Mouse (Mus musculus): Measurements from ENCODE around the gene Atp23. TPM values are rescaled to one million over a fixed set of nuclear protein-coding genes. Genes with fewer than 3 reads are reported as not detected.
A peak's percentile ranks its signal among the peaks of the same experiment; 100 is the strongest.

The Atp23 gene
- total RNA-seq, 1 experiment: 12.1 TPM

DNA sequence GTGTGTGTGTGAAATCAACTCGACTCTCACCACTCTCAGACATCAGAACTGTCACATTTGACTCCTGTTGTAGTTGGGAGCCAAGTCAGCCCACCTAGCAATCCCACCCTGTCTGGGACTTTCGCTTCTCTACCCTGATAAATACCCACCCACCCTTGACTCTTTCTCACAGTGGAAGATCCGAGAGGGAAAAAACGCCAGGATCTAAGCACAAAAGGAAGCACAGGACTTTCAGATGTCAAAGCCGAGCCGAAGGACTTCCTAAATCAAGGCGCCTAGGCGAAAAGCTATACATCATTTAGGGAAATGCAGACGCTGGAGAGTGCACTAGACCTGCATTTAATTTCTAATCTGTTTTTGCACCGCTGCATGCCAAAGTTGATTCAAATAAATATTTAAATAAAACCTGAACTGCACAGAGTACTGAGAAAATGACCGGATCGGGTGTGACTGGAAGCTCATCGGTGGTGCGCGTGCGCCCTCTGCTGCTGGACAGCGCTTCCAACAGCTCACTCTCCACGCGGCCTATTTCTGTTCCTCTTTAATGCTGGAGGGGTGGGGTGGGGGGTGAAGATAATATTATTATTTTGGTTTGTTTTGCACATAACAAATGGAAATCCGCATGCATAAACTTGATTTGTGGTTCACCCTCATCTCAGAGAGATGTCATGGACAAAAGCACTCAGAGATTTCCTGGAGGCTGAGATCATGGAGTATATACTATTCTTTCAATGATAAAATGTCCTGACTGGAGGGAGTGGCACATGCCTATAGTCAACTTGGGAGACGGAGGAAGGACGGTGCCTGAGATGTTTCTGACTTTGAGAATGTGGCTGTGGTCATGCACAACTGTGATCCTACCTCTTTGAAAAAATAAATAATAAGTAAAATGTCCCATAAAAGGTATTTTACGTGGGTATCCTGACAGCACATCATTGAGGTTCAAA lies 31.5 kb downstream of the Atp23 start:
- Histone ChIP-seq H3K9me3 (ENCODE audit: control insufficient read depth, insufficient read depth, low read depth, low read length) (no peaks in the 10 kb centered on the region), H3K9ac (ENCODE audit: insufficient read depth, low read depth, low read length, poor library complexity, severe bottlenecking) (no peak overlapping the region), H3K27ac (ENCODE audit: insufficient read depth, low read depth, low read length, poor library complexity, severe bottlenecking) (no peak overlapping the region), H3K4me3 (ENCODE audit: insufficient read depth in 1 of 2, low read depth in 1 of 2, low read length in 2 of 2, poor library complexity in 1 of 2, severe bottlenecking in 1 of 2) (no peak overlapping the region), H3K36me3 (ENCODE audit: control insufficient read depth, insufficient read depth, low read length, poor library complexity, severe bottlenecking) (no peaks in the 10 kb centered on the region), H3K4me1 (ENCODE audit: control insufficient read depth in 2 of 2, insufficient read depth in 2 of 2, low read length in 2 of 2, poor library complexity in 1 of 2) (no peaks in the 10 kb centered on the region)
- no peak for DNase-seq (ENCODE audit: low read depth, low spot score)
- in situ Hi-C loops (cut with MboI; ENCODE audit: low sequenced_read_pairs in 2 of 2, unreplicated experiment in 2 of 2): no loop called here
- TF ChIP-seq HCFC1 (IDR thresholded peaks at IDR 0.05; ENCODE audit: borderline replicate concordance, insufficient read depth, low read length): no peak
- TF ChIP-seq ZC3H11A (IDR thresholded peaks at IDR 0.05; ENCODE audit: borderline replicate concordance, low read depth, low read length): peak; percentile 39; the same call in 1 of the 2 replicates
- no peak for TF ChIP-seq ZNF384 (IDR thresholded peaks at IDR 0.05; ENCODE audit: low read depth, low read length)

DNA sequence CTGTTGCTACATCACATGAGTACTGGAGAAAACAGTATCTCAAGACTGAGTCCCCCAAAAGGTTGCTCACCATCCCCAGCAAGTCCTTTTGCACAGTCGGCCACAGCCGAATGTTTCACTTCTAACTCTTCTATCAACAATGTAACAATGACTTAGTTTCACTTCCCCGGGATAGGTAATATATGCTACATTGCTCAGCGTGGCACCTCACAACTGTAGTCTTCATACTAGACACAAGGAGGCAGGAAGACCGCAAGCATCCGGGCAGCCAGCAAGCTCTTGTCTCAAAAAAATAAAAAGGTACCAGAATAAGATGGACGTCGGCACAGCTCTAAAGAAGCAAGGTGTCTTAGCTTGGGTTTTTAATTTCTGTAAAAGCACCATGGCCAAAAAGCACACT lies 35.9 kb downstream of the Atp23 start:
- Histone ChIP-seq H3K9ac (ENCODE audit: insufficient read depth, low read depth, low read length, poor library complexity, severe bottlenecking) (no peak overlapping the region), H3K4me3 (ENCODE audit: insufficient read depth in 1 of 2, low read depth in 1 of 2, low read length in 2 of 2, poor library complexity in 1 of 2, severe bottlenecking in 1 of 2) (no peak overlapping the region), H3K27ac (ENCODE audit: insufficient read depth, low read depth, low read length, poor library complexity, severe bottlenecking) (no peak overlapping the region), H3K4me1 (ENCODE audit: control insufficient read depth in 2 of 2, insufficient read depth in 2 of 2, low read length in 2 of 2, poor library complexity in 1 of 2) (no peaks in the 10 kb centered on the region), H3K9me3 (ENCODE audit: control insufficient read depth, insufficient read depth, low read depth, low read length) (no peaks in the 10 kb centered on the region), H3K36me3 (ENCODE audit: control insufficient read depth, insufficient read depth, low read length, poor library complexity, severe bottlenecking) (no peaks in the 10 kb centered on the region)
- in situ Hi-C loops (cut with MboI; ENCODE audit: low sequenced_read_pairs in 2 of 2, unreplicated experiment in 2 of 2): no loop called here
- TF ChIP-seq HCFC1 (IDR thresholded peaks at IDR 0.05; ENCODE audit: borderline replicate concordance, insufficient read depth, low read length) (no peak), MAFK (IDR thresholded peaks at IDR 0.05; ENCODE audit: insufficient read depth, low read depth, low read length) (no peak), CHD2 (IDR thresholded peaks at IDR 0.05; ENCODE audit: low read depth, low read length) (no peak), ZC3H11A (IDR thresholded peaks at IDR 0.05; ENCODE audit: borderline replicate concordance, low read depth, low read length) (no peak), ZNF384 (IDR thresholded peaks at IDR 0.05; ENCODE audit: low read depth, low read length) (no peak)
- no peak for DNase-seq (ENCODE audit: low read depth, low spot score)

GRCm38 (mm10) chr10:126862193-126862592 lies 39.0 kb downstream of the Atp23 start:
- Histone ChIP-seq H3K27ac (ENCODE audit: insufficient read depth, low read depth, low read length, poor library complexity, severe bottlenecking) (no peak overlapping the region), H3K9me3 (ENCODE audit: control insufficient read depth, insufficient read depth, low read depth, low read length) (no peaks in the 10 kb centered on the region), H3K4me1 (ENCODE audit: control insufficient read depth in 2 of 2, insufficient read depth in 2 of 2, low read length in 2 of 2, poor library complexity in 1 of 2) (no peaks in the 10 kb centered on the region), H3K4me3 (ENCODE audit: insufficient read depth in 1 of 2, low read depth in 1 of 2, low read length in 2 of 2, poor library complexity in 1 of 2, severe bottlenecking in 1 of 2) (no peak overlapping the region), H3K9ac (ENCODE audit: insufficient read depth, low read depth, low read length, poor library complexity, severe bottlenecking) (no peak overlapping the region), H3K36me3 (ENCODE audit: control insufficient read depth, insufficient read depth, low read length, poor library complexity, severe bottlenecking) (no peaks in the 10 kb centered on the region)
- in situ Hi-C loops (cut with MboI; ENCODE audit: low sequenced_read_pairs in 2 of 2, unreplicated experiment in 2 of 2): no loop called here
- TF ChIP-seq ZNF384 (IDR thresholded peaks at IDR 0.05; ENCODE audit: low read depth, low read length) (no peak), HCFC1 (IDR thresholded peaks at IDR 0.05; ENCODE audit: borderline replicate concordance, insufficient read depth, low read length) (no peak), ZC3H11A (IDR thresholded peaks at IDR 0.05; ENCODE audit: borderline replicate concordance, low read depth, low read length) (no peak), CHD2 (IDR thresholded peaks at IDR 0.05; ENCODE audit: low read depth, low read length) (no peak), MAFK (IDR thresholded peaks at IDR 0.05; ENCODE audit: insufficient read depth, low read depth, low read length) (no peak)
- DNase-seq (ENCODE audit: low read depth, low spot score): no peak

DNA sequence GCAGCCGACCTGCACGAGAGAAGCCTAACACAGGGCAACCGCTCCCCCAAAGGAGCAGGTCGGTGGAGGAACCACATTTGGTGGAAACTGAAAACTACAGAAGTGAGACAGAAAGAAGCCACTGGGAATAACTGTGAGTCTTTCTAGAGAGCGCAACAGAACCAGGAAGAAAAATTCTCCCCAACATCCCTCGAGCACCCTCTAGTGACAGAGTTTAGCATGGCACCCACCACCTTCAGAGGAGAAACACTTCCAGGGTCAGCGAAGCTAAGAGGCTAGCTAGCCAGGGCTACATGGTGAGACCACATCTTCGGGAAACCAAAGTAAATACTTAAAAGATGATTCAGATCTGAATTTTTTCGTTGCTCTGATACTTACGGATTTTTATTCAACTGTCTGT lies 47.9 kb downstream of the Atp23 start:
- peak; percentile 51 for DNase-seq (ENCODE audit: low read depth, low spot score)

More for the DNA sequence above, 47.9 kb downstream of the Atp23 start:
- in situ Hi-C loops (cut with MboI; ENCODE audit: low sequenced_read_pairs in 2 of 2, unreplicated experiment in 2 of 2): no loop called here
- Histone ChIP-seq H3K36me3 (ENCODE audit: control insufficient read depth, insufficient read depth, low read length, poor library complexity, severe bottlenecking) (no peaks in the 10 kb centered on the region), H3K9ac (ENCODE audit: insufficient read depth, low read depth, low read length, poor library complexity, severe bottlenecking) (no peak overlapping the region), H3K9me3 (ENCODE audit: control insufficient read depth, insufficient read depth, low read depth, low read length) (no peaks in the 10 kb centered on the region), H3K4me3 (ENCODE audit: insufficient read depth in 1 of 2, low read depth in 1 of 2, low read length in 2 of 2, poor library complexity in 1 of 2, severe bottlenecking in 1 of 2) (no peak overlapping the region), H3K27ac (ENCODE audit: insufficient read depth, low read depth, low read length, poor library complexity, severe bottlenecking) (no peak overlapping the region), H3K4me1 (ENCODE audit: control insufficient read depth in 2 of 2, insufficient read depth in 2 of 2, low read length in 2 of 2, poor library complexity in 1 of 2) (no peaks in the 10 kb centered on the region)
- TF ChIP-seq MAFK (IDR thresholded peaks at IDR 0.05; ENCODE audit: insufficient read depth, low read depth, low read length) (no peak), ZC3H11A (IDR thresholded peaks at IDR 0.05; ENCODE audit: borderline replicate concordance, low read depth, low read length) (peak; percentile 15; the same call in 1 of the 2 replicates), ZNF384 (IDR thresholded peaks at IDR 0.05; ENCODE audit: low read depth, low read length) (no peak)
